Mouse (Mus musculus) forebrain, postnatal 0 days (tissue): ENCODE measurements around the gene Ctbp2. TPM values are rescaled to one million over a fixed set of nuclear protein-coding genes. Genes with fewer than 3 reads are reported as not detected.

Experiments used
- ATAC-seq: fragments of 200-750 bp; cut with Nextera tagmentation; 2 replicates; pipeline ENCODE4 v1.8.0; 2017; ENCODE audit warnings: mild to moderate bottlenecking, moderate library complexity
- DNase-seq: peaks from one replicate; pipeline ENCODE4 v3.0.0-alpha.2; 2015
- H3K27ac ChIP-seq: fragments of 300-500 bp; sonication (generic); 2 replicates; pipeline ENCODE4 v1.5.1; 2014; ENCODE audit warnings: low read depth, mild to moderate bottlenecking, antibody characterized with exemption, low read length, moderate library complexity, mixed read lengths
- H3K27me3 ChIP-seq: fragments of 300-500 bp; sonication (generic); 2 replicates; pipeline ENCODE4 v1.6.1; 2014; ENCODE audit warnings: mild to moderate bottlenecking, low read length, mixed read lengths; ENCODE audit not compliant: insufficient read depth
- H3K36me3 ChIP-seq: fragments of 300-500 bp; sonication (generic); 2 replicates; pipeline ENCODE4 v1.6.1; 2014; ENCODE audit warnings: mild to moderate bottlenecking, moderate library complexity; ENCODE audit not compliant: insufficient read depth
- H3K4me1 ChIP-seq: fragments of 300-500 bp; sonication (generic); 2 replicates; pipeline ENCODE4 v1.6.1; 2014; ENCODE audit warnings: antibody characterized with exemption; ENCODE audit not compliant: insufficient read depth
- H3K4me2 ChIP-seq: fragments of 300-500 bp; sonication (generic); 2 replicates; pipeline ENCODE4 v1.6.1; 2014; ENCODE audit warnings: low read depth, mild to moderate bottlenecking, moderate library complexity
- H3K4me3 ChIP-seq: fragments of 300-500 bp; sonication (generic); 2 replicates; pipeline ENCODE4 v1.5.1; 2014; ENCODE audit warnings: low read depth, low read length, mixed read lengths
- H3K9ac ChIP-seq: fragments of 300-500 bp; sonication (generic); 2 replicates; pipeline ENCODE4 v1.6.1; 2014; ENCODE audit warnings: mild to moderate bottlenecking
- H3K9me3 ChIP-seq: fragments of 300-500 bp; sonication (generic); 2 replicates; pipeline ENCODE4 v1.6.1; 2016; ENCODE audit warnings: low read length
- CTCF ChIP-seq: sonication (generic); IDR thresholded peaks from 2 replicates; pipeline ENCODE4 v1.5.1; 2016; ENCODE audit warnings: antibody characterized with exemption, control low read depth, low read depth
- WGBS: fragments of 180-500 bp; shearing (Covaris S2); extraction: QIAGEN DNeasy Blood & Tissue Kit; methylation state at CpG from one replicate; pipeline ENCODE4 v1.1.7; 2014; 5-methylcytosine and 5-hydroxymethylcytosine counted together
- polyA plus RNA-seq: library from polyadenylated mRNA; unstranded; fragments of >200 nt; fragmentation: Nextera tagmentation; extraction: Ambion mirVana; gene quantifications from 2 replicates; pipeline ENCODE4 v1.2.1, GENCODE M21; 2015
- total RNA-seq: library from RNA; depleted of rRNA; stranded (reverse); fragments of >200 nt; gene quantifications from 2 replicates; pipeline ENCODE4 v1.2.3, GENCODE M21; 2014

Gene Ctbp2
- total and polyA plus RNA-seq, 2 experiments from 2014 or later = 35.2 to 80.3 TPM

- no peak for TF ChIP-seq CTCF
- H3K9ac ChIP-seq = no peak overlapping the region
- no peaks in the 10 kb centered on the region for H3K36me3 ChIP-seq
- DNase-seq (no peak), ATAC-seq (no peak)
- no peak overlapping the region for H3K27ac ChIP-seq
- peaks cover 11% of the 10 kb centered on the region for H3K4me1 ChIP-seq
- peak overlapping the region; percentile 38 for H3K4me2 ChIP-seq
- 8% methylated on average over 15 of the region's 15 CpGs for WGBS
- H3K27me3 ChIP-seq = no peaks in the 10 kb centered on the region
- peak overlapping the region; percentile 14; the same call in 1 of the 2 replicates for H3K4me3 ChIP-seq
- H3K9me3 ChIP-seq = no peaks in the 10 kb centered on the region
Measured at GRCm38 (mm10) chr7:133120221-133120751, 3.9 kb downstream of the Ctbp2 start.

- peaks cover 15% of the 10 kb centered on the region for H3K4me1 ChIP-seq
- no peak overlapping the region for H3K27ac ChIP-seq
- H3K9me3 ChIP-seq = no peaks in the 10 kb centered on the region
- no peak for ATAC-seq
- H3K36me3 ChIP-seq = no peaks in the 10 kb centered on the region
- no peak overlapping the region for H3K4me3 ChIP-seq
- WGBS = 13% methylated on average over 2 of the region's 2 CpGs
- TF ChIP-seq CTCF = no peak
- no peak overlapping the region for H3K4me2 ChIP-seq
- no peak for DNase-seq
- H3K9ac ChIP-seq = no peak overlapping the region
- no peaks in the 10 kb centered on the region for H3K27me3 ChIP-seq
Measured at GRCm38 (mm10) chr7:133117815-133118214, 6.3 kb downstream of the Ctbp2 start.

GRCm38 (mm10) chr7:133116542-133116941, 7.6 kb downstream of the Ctbp2 start:
- TF ChIP-seq CTCF = no peak
- H3K4me1 ChIP-seq = peaks cover 15% of the 10 kb centered on the region
- no peaks in the 10 kb centered on the region for H3K9me3 ChIP-seq
- H3K4me3 ChIP-seq = no peak overlapping the region
- H3K4me2 ChIP-seq = no peak overlapping the region
- H3K9ac ChIP-seq = no peak overlapping the region
- H3K36me3 ChIP-seq = no peaks in the 10 kb centered on the region
- no peak for ATAC-seq
- no peak for DNase-seq
- H3K27me3 ChIP-seq = no peaks in the 10 kb centered on the region
- H3K27ac ChIP-seq = no peak overlapping the region

- H3K4me3 ChIP-seq = no peak overlapping the region
- ATAC-seq (no peak), DNase-seq (no peak)
- H3K4me2 ChIP-seq = peak overlapping the region; percentile 29
- no peak overlapping the region for H3K9ac ChIP-seq
- H3K27me3 ChIP-seq = no peaks in the 10 kb centered on the region
- no peak for TF ChIP-seq CTCF
- H3K4me1 ChIP-seq = peaks cover 15% of the 10 kb centered on the region
- WGBS = 22% methylated on average over 15 of the region's 15 CpGs
- H3K27ac ChIP-seq = no peak overlapping the region
- H3K36me3 ChIP-seq = no peaks in the 10 kb centered on the region
- H3K9me3 ChIP-seq = no peaks in the 10 kb centered on the region
Measured at GRCm38 (mm10) chr7:133115886-133116285, 8.3 kb downstream of the Ctbp2 start.

- Histone ChIP-seq H3K36me3 (no peaks in the 10 kb centered on the region), H3K4me2 (peak overlapping the region; percentile 21), H3K27me3 (no peaks in the 10 kb centered on the region), H3K9ac (no peak overlapping the region), H3K27ac (no peak overlapping the region), H3K9me3 (no peaks in the 10 kb centered on the region), H3K4me3 (no peak overlapping the region), H3K4me1 (peaks cover 10% of the 10 kb centered on the region; the same call in 1 of the 2 replicates)
- DNase-seq (no peak), ATAC-seq (no peak)
- WGBS = 29% methylated on average over 18 of the region's 20 CpGs
- TF ChIP-seq CTCF = no peak
Measured at GRCm38 (mm10) chr7:133114847-133115470, 9.2 kb downstream of the Ctbp2 start.

- Histone ChIP-seq H3K4me2 (no peak overlapping the region), H3K36me3 (no peaks in the 10 kb centered on the region), H3K9ac (no peak overlapping the region), H3K9me3 (no peaks in the 10 kb centered on the region), H3K4me1 (peaks cover 10% of the 10 kb centered on the region; the same call in 1 of the 2 replicates), H3K27ac (no peak overlapping the region), H3K27me3 (no peaks in the 10 kb centered on the region), H3K4me3 (no peak overlapping the region)
- no peak for DNase-seq
- 66% methylated on average over 8 of the region's 8 CpGs for WGBS
- TF ChIP-seq CTCF = peak; percentile 49
- ATAC-seq = 0 out of 2 replicates have a peak, but pooled peaks have one; percentile 34
Measured at GRCm38 (mm10) chr7:133113185-133113895, 10.8 kb downstream of the Ctbp2 start.

- no peak overlapping the region for H3K4me2 ChIP-seq
- H3K4me1 ChIP-seq = peaks cover 10% of the 10 kb centered on the region; the same call in 1 of the 2 replicates
- no peak overlapping the region for H3K4me3 ChIP-seq
- 12% methylated on average over 6 of the region's 6 CpGs for WGBS
- no peaks in the 10 kb centered on the region for H3K27me3 ChIP-seq
- no peaks in the 10 kb centered on the region for H3K9me3 ChIP-seq
- no peak overlapping the region for H3K9ac ChIP-seq
- no peak for TF ChIP-seq CTCF
- DNase-seq = no peak
- H3K27ac ChIP-seq = no peak overlapping the region
- H3K36me3 ChIP-seq = no peaks in the 10 kb centered on the region
- no peak for ATAC-seq
Measured at GRCm38 (mm10) chr7:133112351-133112831, 11.8 kb downstream of the Ctbp2 start.
